21 mouse cellular contexts compared by ENCODE assay signal in genomic region chr13:43798655-43799054, GRCm38 (mm10). TPM values are rescaled to one million over a fixed set of nuclear protein-coding genes. Genes with fewer than 3 reads are reported as not detected.
DNase-seq lines count a peak whose midpoint lies in the region; ATAC-seq and TF ChIP-seq lines count a peak whose summit lies in the region.
"Had no signal": no experiment of that assay in that cellular context is flagged by ENCODE, and none has a peak within 500 bp of the region (broad histone marks: within the 10 kb centered on the region; RNA-seq: fewer than 3 reads in every experiment).

No protein-coding gene starts in this region.

- no peak overlapping the region for H3K4me2 ChIP-seq in CH12.LX (ENCODE audit: insufficient read depth, low read depth, poor library complexity, severe bottlenecking)
- H3K4me2 ChIP-seq in forebrain, postnatal 0 days (ENCODE audit: low read depth) = no peak overlapping the region
- H3K4me2 ChIP-seq: embryonic facial prominence, embryonic 12.5 days; forebrain, embryonic 13.5 days; forebrain, embryonic 15.5 days had no signal

- 83% methylated on average over 4 of the region's 4 CpGs for WGBS in forebrain, postnatal 0 days

- H3K4me1 ChIP-seq in CH12.LX (ENCODE audit: control insufficient read depth in 1 of 2, insufficient read depth in 2 of 2) = peaks cover 20 to 93% of the 10 kb centered on the region in 2 experiments
- H3K4me1 ChIP-seq in forebrain, postnatal 0 days (ENCODE audit: insufficient read depth) = no peaks in the 10 kb centered on the region
- H3K4me1 ChIP-seq: forebrain, embryonic 13.5 days; forebrain, embryonic 15.5 days had no signal

- no peak for TF ChIP-seq RAD21 in CH12.LX (IDR thresholded peaks at IDR 0.05; ENCODE audit: low read depth, low read length)

- no peaks in the 10 kb centered on the region for H3K27me3 ChIP-seq in CH12.LX (replicated peaks)
- no peaks in the 10 kb centered on the region for H3K27me3 ChIP-seq in forebrain, postnatal 0 days (ENCODE audit: insufficient read depth, low read length)
- H3K27me3 ChIP-seq: embryonic facial prominence, embryonic 12.5 days had no signal

- dilution Hi-C loops in CH12.LX (cut with MboI; ENCODE audit: extremely low pct_ligation_motif_present, extremely low pct_unique_long_range_greater_than_20kb, low sequenced_read_pairs) = no loop called here

- H3K9me3 ChIP-seq in CH12.LX (replicated peaks; ENCODE audit: low read length) = no peaks in the 10 kb centered on the region
- H3K9me3 ChIP-seq in forebrain, postnatal 0 days (ENCODE audit: low read length) = no peaks in the 10 kb centered on the region
- H3K9me3 ChIP-seq: embryonic facial prominence, embryonic 10.5 days; forebrain, embryonic 13.5 days; forebrain, embryonic 15.5 days had no signal

- intact Hi-C loops in left cerebral cortex, postnatal 4 days (cut with DNase I) = loop anchor here (10.0 kb wide), 1 partner anchor 1176 kb away; no protein-coding TSS in a partner anchor
- intact Hi-C loops in left cerebral cortex, postnatal 36 days (cut with DNase I) = loop anchor here (10.0 kb wide), 1 partner anchor 1176 kb away; no protein-coding TSS in a partner anchor

- no peak overlapping the region for H3K27ac ChIP-seq in CH12.LX (ENCODE audit: insufficient read depth, low read depth)
- no peak overlapping the region for H3K27ac ChIP-seq in forebrain, postnatal 0 days (ENCODE audit: low read depth, low read length)
- H3K27ac ChIP-seq: embryonic facial prominence, embryonic 10.5 days; embryonic facial prominence, embryonic 12.5 days; forebrain, embryonic 13.5 days; forebrain, embryonic 15.5 days had no signal

- ATAC-seq in forebrain, postnatal 0 days = no peak
- ATAC-seq: activated CD4-positive, CD25-positive, alpha-beta regulatory T cell, adult 4 months; forebrain, embryonic 13.5 days; forebrain, embryonic 15.5 days had no signal

- in situ Hi-C loops in CH12.LX (cut with MboI; ENCODE audit: low pct_ligation_motif_present, low pct_unique_long_range_greater_than_20kb, low sequenced_read_pairs) = no loop called here

- TF ChIP-seq CTCF in CH12.LX (conservative IDR thresholded peaks at IDR 0.05 in 1 of 2, IDR thresholded peaks at IDR 0.05 in 1 of 2; ENCODE audit: low read depth in 2 of 2, low read length in 2 of 2) = no peak
- TF ChIP-seq CTCF in forebrain, postnatal 0 days (IDR thresholded peaks at IDR 0.05; ENCODE audit: low read depth) = no peak

- H3K9ac ChIP-seq in CH12.LX (ENCODE audit: insufficient read depth, low read depth) = no peak overlapping the region
- no peak overlapping the region for H3K9ac ChIP-seq in forebrain, postnatal 0 days
- H3K9ac ChIP-seq: embryonic facial prominence, embryonic 12.5 days; forebrain, embryonic 13.5 days; forebrain, embryonic 15.5 days had no signal

- TF ChIP-seq EP300 in CH12.LX (IDR thresholded peaks at IDR 0.05; ENCODE audit: low read length) = no peak

- no peak overlapping the region for H3K4me3 ChIP-seq in CH12.LX (replicated peaks in 1 of 3; ENCODE audit: low read depth in 2 of 3, low read length in 2 of 3, poor library complexity in 1 of 3)
- no peak overlapping the region for H3K4me3 ChIP-seq in forebrain, postnatal 0 days (ENCODE audit: low read depth, low read length)
- H3K4me3 ChIP-seq: embryonic facial prominence, embryonic 10.5 days; embryonic facial prominence, embryonic 12.5 days; forebrain, embryonic 13.5 days; forebrain, embryonic 15.5 days had no signal

- peaks cover 86 to 100% of the 10 kb centered on the region in 2 experiments for H3K36me3 ChIP-seq in CH12.LX (replicated peaks in 1 of 2; ENCODE audit: control insufficient read depth in 1 of 2, insufficient read depth in 1 of 2, low read length in 1 of 2)
- no peaks in the 10 kb centered on the region for H3K36me3 ChIP-seq in forebrain, postnatal 0 days (ENCODE audit: insufficient read depth)
- H3K36me3 ChIP-seq: embryonic facial prominence, embryonic 10.5 days; embryonic facial prominence, embryonic 12.5 days; forebrain, embryonic 15.5 days had no signal

- DNase-seq in cerebellum, postnatal 10 days = peak; percentile 38 to 51
- no peak for DNase-seq in cerebellum, postnatal 25 days
- peak; percentile 23 for DNase-seq in left cerebral cortex, postnatal 4 days
- no peak for DNase-seq in left cerebral cortex, postnatal 36 days (ENCODE audit: low spot score in 2 of 2)
- DNase-seq in CH12.LX (ENCODE audit: extremely low read depth) (no peak), ES-CJ7 (ENCODE audit: low read depth, low spot score) (peak; percentile 21)
- no peak for DNase-seq in forebrain, postnatal 0 days
- DNase-seq in Muller cell, postnatal 12 days (ENCODE audit: inconsistent ontology term) = no peak
- DNase-seq: adrenal gland, postnatal 14 days; adrenal gland, postnatal 36 days; cerebellum, adult 11-12 months; cerebellum, adult 2 months; cerebellum, adult 9-10 months; cerebellum, postnatal 14 days had no signal

- no peak for TF ChIP-seq POLR2A in CH12.LX (IDR thresholded peaks at IDR 0.05; ENCODE audit: low read depth, low read length)

- peaks cover 62% of the 10 kb centered on the region for H3K79me2 ChIP-seq in CH12.LX (replicated peaks; ENCODE audit: control insufficient read depth, extremely low read depth, insufficient read depth, poor library complexity, severe bottlenecking)

TF ChIP-seq in CH12.LX, 34 proteins besides CTCF, POLR2A, EP300 and RAD21:
- no peak for TF ChIP-seq KAT2A (IDR thresholded peaks at IDR 0.05; ENCODE audit: insufficient replicate concordance, low read length)
- TF ChIP-seq MEF2A (IDR thresholded peaks at IDR 0.05; ENCODE audit: borderline replicate concordance, low read depth, low read length) = no peak
- TF ChIP-seq ZMIZ1 (IDR thresholded peaks at IDR 0.05; ENCODE audit: low read depth, low read length) = 0 out of 2 replicates have a peak, but pooled peaks have one; percentile 7
- no peak for TF ChIP-seq MAZ (IDR thresholded peaks at IDR 0.05; ENCODE audit: low read depth, low read length)
- TF ChIP-seq RCOR1 (conservative IDR thresholded peaks at IDR 0.05; ENCODE audit: low read depth, low read length) = no peak
- TF ChIP-seq TBP (conservative IDR thresholded peaks at IDR 0.05; ENCODE audit: low read depth, low read length) = no peak
- no peak for TF ChIP-seq NRF1 (IDR thresholded peaks at IDR 0.05; ENCODE audit: low read depth, low read length)
- no peak for TF ChIP-seq ZNF384 (IDR thresholded peaks at IDR 0.05; ENCODE audit: low read depth, low read length)
- TF ChIP-seq PAX5 (IDR thresholded peaks at IDR 0.05; ENCODE audit: low read length) = no peak

RNA-seq across cellular contexts. Expression of gene Cd83, which starts 14.1 kb away (rescaled TPM):
- total RNA-seq in left cerebral cortex, postnatal 4 days (2021) = 1 to 10 TPM; 6.7 to 7.6 TPM
- total RNA-seq in left cerebral cortex, postnatal 36 days (2021) = 1 to 10 TPM; 7.7 to 9.6 TPM
- total RNA-seq in CH12.LX (2012; rRNA removed) (103 and 129 TPM in 2 replicates), CH12.LX (2014; rRNA removed) (298 and 307 TPM in 2 replicates)
- polyA plus RNA-seq in CH12.LX (2012; ENCODE audit: insufficient read length, low read depth) = 106 and 109 TPM in 2 replicates
- total RNA-seq in forebrain, postnatal 0 days (2014; rRNA removed) = 19.5 and 22.7 TPM in 2 replicates
- polyA plus RNA-seq in forebrain, postnatal 0 days (2015; fragmentation: Nextera tagmentation; extraction: Ambion mirVana) = 14.8 and 21.0 TPM in 2 replicates
- total RNA-seq: MEL had no signal
- polyA plus RNA-seq: C2C12 had no signal

Comparison
In these comparisons a context has a peak if more than half of its experiments do, and no peak if none do; other contexts are left out.
1. DNase-seq: peak in cerebellum, postnatal 10 days (2 of 2), left cerebral cortex, postnatal 4 days (single experiment) and ES-CJ7 (single experiment); none in cerebellum, postnatal 25 days (0 of 2), left cerebral cortex, postnatal 36 days (0 of 2), CH12.LX (single experiment), forebrain, postnatal 0 days (single experiment) and Muller cell, postnatal 12 days (single experiment).